Mouse (Mus musculus): Measurements from ENCODE around the gene Rfx7. TPM values are rescaled to one million over a fixed set of nuclear protein-coding genes. Genes with fewer than 3 reads are reported as not detected.
"Not testable (repeated sequence)": the region's sequence is repeated elsewhere in the genome, so short reads cannot be mapped to it uniquely, and the experiment has no call there.

Rfx7 gene
- polyA plus RNA-seq, 1 experiment from 2014 or later, result 24.9 TPM

DNA sequence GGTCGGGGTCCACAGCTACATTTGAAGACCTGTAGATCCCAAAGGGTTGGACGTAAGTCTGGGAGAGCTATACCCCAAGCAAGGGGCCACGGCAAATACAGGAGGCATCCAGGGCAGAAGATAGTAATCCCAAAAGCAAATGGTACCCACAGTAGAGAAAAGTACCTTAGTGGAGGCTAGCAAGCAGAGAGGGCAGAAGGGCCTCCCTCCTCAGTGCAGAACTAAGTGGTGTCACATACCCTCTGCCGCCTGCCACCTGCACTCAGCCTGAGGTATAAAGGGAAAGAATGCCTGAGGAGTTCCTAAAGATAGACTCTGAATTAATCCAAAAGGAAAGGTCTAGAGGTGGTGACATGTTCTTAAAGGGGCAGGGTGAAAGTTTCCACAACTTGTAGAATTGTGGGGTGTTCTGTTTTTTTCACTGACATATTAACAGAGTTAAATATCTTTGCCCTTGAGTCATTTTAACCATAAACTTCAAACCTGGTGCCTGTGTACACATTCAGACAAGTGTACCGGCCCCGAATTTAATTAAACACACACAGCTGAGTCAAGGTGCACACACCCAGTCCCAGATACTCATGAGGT, 109.1 kb downstream of the Rfx7 start:
- no peaks in the 10 kb centered on the region for H3K36me3 ChIP-seq (ENCODE audit: control insufficient read depth, insufficient read depth, low read length)
- 70% methylated on average over 6 of the region's 6 CpGs for WGBS
- H3K4me2 ChIP-seq, result no peak overlapping the region
- H3K27me3 ChIP-seq (ENCODE audit: control insufficient read depth, insufficient read depth, low read length), result no peaks in the 10 kb centered on the region
- H3K9ac ChIP-seq (ENCODE audit: low read length), result peak overlapping the region; percentile 72; the same call in 1 of the 2 replicates
- peak overlapping the region; percentile 97 for H3K27ac ChIP-seq (ENCODE audit: low read depth, low read length)
- ATAC-seq (ENCODE audit: low FRiP score) (no peak), DNase-seq (ENCODE audit: low spot score, missing footprints) (no peak)
- H3K9me3 ChIP-seq (ENCODE audit: control insufficient read depth, low read length), result no peaks in the 10 kb centered on the region
- H3K4me3 ChIP-seq (ENCODE audit: low read depth, low read length), result no peak overlapping the region
- H3K4me1 ChIP-seq (ENCODE audit: control insufficient read depth, insufficient read depth, low read length), result peaks cover 16% of the 10 kb centered on the region

DNA sequence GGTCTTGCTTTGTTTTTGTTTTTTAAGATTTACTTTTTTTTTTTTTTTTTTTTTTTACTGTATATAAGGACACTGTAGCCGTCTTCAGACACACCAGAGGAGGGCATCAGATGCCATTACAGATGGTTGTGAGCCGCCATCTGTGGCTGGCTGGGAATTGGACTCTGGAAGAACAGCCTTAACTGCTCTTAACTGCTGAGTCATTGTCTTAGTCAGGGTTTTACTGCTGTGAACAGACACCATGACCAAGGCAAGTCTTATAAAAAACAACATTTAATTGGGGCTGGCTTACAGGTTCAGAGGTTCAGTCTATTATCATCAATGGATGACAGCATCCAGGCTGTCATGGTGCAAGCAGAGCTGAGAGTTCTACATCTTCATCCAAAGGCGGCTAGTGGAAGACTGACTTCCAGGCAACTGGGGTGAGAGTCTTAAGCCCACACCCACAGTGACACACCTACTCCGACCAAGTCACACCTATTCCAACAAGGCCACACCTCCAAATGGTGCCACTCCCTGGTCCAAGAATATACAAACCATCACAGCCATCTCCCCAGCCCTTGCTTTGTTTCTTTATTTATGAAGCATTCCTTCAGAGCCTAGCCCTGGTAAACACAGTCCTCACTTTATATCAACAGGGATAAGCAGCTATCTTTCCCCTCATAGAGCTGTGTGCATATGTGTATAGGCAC, 110.9 kb downstream of the Rfx7 start:
- H3K9me3 ChIP-seq (ENCODE audit: control insufficient read depth, low read length); H3K4me3 ChIP-seq (ENCODE audit: low read depth, low read length); H3K27ac ChIP-seq (ENCODE audit: low read depth, low read length); H3K4me2 ChIP-seq; H3K27me3 ChIP-seq (ENCODE audit: control insufficient read depth, insufficient read depth, low read length); H3K9ac ChIP-seq (ENCODE audit: low read length); H3K36me3 ChIP-seq (ENCODE audit: control insufficient read depth, insufficient read depth, low read length); ATAC-seq (ENCODE audit: low FRiP score); DNase-seq (ENCODE audit: low spot score, missing footprints): not testable (repeated sequence)
- peaks cover 16% of the 10 kb centered on the region for H3K4me1 ChIP-seq (ENCODE audit: control insufficient read depth, insufficient read depth, low read length)
- WGBS, result 92% methylated on average over 4 of the region's 4 CpGs

DNA sequence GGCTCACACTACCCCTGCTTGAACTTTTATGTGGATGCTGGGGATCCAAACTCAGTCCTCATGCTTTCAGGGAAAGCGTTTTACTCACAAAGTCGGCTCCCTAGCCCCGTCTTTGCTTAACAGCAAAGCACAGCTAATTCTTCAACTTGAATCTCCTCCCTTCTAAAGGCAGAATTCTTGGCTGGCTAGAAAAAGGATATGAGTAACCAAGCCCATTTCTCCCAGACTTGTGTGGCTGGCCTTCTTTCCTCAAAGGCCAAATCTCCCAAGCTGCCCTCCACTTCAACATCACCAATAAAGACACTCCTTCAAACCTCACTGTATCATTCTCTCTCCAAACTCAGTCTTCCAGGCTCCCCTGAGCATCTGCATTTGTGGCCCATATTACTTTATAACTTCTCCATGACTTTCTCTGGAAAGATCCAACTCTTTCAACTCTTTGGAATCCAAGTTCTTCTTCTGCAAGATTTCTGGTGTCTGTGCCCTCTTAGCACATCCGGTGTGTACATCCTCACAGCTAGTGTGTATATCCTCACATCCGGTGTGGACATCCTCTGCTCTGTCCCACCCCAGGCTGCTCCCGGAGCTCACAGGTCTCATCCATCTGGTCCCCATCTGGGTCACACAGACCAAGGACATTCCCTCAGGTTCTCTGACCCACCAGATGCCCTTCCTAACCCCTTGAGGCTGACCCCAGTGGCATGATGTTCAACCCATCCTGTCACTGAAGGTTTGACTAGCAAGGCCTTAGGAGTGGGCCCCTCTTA, 111.8 kb downstream of the Rfx7 start:
- Histone ChIP-seq H3K4me1 (ENCODE audit: control insufficient read depth, insufficient read depth, low read length) (peaks cover 16% of the 10 kb centered on the region), H3K9ac (ENCODE audit: low read length) (no peak overlapping the region), H3K9me3 (ENCODE audit: control insufficient read depth, low read length) (no peaks in the 10 kb centered on the region), H3K27ac (ENCODE audit: low read depth, low read length) (no peak overlapping the region), H3K4me3 (ENCODE audit: low read depth, low read length) (no peak overlapping the region), H3K4me2 (no peak overlapping the region), H3K36me3 (ENCODE audit: control insufficient read depth, insufficient read depth, low read length) (no peaks in the 10 kb centered on the region), H3K27me3 (ENCODE audit: control insufficient read depth, insufficient read depth, low read length) (no peaks in the 10 kb centered on the region)
- ATAC-seq (ENCODE audit: low FRiP score), result no peak
- no peak for DNase-seq (ENCODE audit: low spot score, missing footprints)
- WGBS, result 85% methylated on average over 6 of the region's 6 CpGs

DNA sequence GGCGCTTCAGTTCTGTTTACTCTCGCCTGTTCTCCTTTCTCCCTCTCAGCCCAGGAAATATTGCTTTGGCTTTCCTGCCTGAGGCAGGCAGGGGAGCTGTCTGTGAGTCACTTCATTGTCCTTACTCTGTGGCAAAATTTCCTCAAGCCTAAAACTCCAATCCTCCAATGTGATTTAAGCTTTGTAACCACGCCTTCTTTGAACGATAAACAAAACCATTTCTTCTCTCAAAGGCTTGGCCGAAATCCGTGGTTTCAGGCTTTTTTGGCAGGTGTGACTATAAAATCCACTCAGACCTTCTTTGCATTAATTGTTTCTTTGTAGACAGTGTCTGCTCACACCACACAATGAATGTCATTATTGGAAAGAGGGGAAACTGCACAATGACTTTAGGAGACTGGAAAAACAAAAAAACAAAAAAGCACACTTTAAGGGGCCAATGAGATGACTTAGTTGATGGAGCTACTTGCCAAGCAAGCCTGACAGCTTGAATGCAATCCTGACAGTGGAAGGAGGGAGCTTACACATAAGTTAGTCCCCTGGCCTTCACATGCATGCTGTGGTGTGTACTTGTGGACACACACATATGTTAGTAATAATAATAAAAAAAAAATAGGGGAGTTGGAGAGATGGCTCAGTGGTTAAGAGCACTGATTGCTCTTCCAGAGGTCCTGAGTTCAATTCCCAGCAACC, 112.5 kb downstream of the Rfx7 start:
- no peak overlapping the region for H3K4me3 ChIP-seq (ENCODE audit: low read depth, low read length)
- DNase-seq (ENCODE audit: low spot score, missing footprints) (no peak), ATAC-seq (ENCODE audit: low FRiP score) (no peak)
- peaks cover 11% of the 10 kb centered on the region for H3K4me1 ChIP-seq (ENCODE audit: control insufficient read depth, insufficient read depth, low read length)
- H3K9ac ChIP-seq (ENCODE audit: low read length), result no peak overlapping the region
- H3K27ac ChIP-seq (ENCODE audit: low read depth, low read length), result no peak overlapping the region
- H3K4me2 ChIP-seq, result no peak overlapping the region
- no peaks in the 10 kb centered on the region for H3K9me3 ChIP-seq (ENCODE audit: control insufficient read depth, low read length)
- H3K27me3 ChIP-seq (ENCODE audit: control insufficient read depth, insufficient read depth, low read length), result no peaks in the 10 kb centered on the region
- WGBS, result 52% methylated on average over 6 of the region's 6 CpGs
- no peaks in the 10 kb centered on the region for H3K36me3 ChIP-seq (ENCODE audit: control insufficient read depth, insufficient read depth, low read length)

DNA sequence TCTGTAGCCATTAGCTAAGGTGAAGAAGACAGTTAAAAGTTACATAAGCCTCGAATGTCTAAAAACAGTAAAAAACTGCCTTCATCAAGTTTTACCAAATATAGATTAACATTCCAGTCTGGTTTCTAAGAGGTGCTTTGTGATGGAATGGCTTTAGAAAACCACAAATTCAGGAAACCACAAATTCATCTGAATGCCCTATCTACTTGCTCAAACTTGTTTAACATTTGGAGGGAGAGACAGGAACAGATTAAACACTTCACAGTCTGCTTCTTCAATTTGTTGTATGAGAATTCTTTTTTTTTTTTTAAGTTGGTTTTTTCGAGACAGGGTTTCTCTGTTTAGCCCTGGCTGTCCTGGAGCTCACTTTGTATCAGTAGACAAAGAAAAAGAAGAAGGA, 117.7 kb downstream of the Rfx7 start:
- ATAC-seq (ENCODE audit: low FRiP score) (no peak), DNase-seq (ENCODE audit: low spot score, missing footprints) (no peak)
- WGBS, result 81% methylated on average over 2 of the region's 2 CpGs
- Histone ChIP-seq H3K4me2 (no peak overlapping the region), H3K27ac (ENCODE audit: low read depth, low read length) (no peak overlapping the region), H3K9me3 (ENCODE audit: control insufficient read depth, low read length) (no peaks in the 10 kb centered on the region), H3K36me3 (ENCODE audit: control insufficient read depth, insufficient read depth, low read length) (no peaks in the 10 kb centered on the region), H3K27me3 (ENCODE audit: control insufficient read depth, insufficient read depth, low read length) (no peaks in the 10 kb centered on the region), H3K4me1 (ENCODE audit: control insufficient read depth, insufficient read depth, low read length) (peaks cover 9% of the 10 kb centered on the region), H3K9ac (ENCODE audit: low read length) (no peak overlapping the region), H3K4me3 (ENCODE audit: low read depth, low read length) (no peak overlapping the region)

DNA sequence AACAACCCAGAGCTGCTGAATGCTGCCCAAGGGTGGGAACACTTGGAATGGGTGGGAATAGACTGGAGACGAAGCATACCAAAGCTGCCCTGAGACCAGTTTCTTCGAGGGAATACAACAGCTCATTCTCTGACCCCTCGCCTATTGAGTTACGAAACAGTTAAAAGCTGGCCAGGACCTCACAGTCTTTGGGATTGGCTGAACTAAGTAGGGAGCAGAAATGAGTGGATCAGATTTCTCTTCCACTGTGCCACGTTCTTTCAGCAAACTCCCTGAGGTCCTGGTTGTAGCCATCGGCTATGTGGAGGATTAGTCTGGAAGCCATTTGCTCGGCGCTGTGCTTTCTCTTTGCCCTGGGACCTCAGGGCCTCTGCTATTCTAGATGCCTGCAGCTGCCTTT, 120.9 kb downstream of the Rfx7 start:
- H3K4me2 ChIP-seq, result no peak overlapping the region

DNA sequence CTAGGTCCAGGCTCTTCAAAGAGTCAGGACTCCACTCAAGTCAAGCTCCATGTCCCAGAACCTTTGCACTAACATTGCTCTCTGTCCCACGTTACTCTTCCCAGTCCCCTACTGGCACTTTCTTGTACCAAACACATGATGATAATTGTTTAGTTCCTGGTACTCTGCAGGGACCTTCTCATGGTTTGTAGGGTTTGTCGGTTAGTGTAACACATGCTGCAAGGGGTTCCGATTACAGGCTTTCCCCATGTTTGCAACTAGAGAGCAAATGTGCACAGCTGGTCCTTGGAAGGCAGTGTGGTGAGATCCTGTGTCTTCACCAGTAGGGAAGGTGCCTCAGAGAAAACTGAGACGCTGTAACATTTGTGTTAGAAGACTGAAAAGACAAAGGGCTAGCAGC, 121.5 kb downstream of the Rfx7 start:
- 68% methylated on average over 4 of the region's 4 CpGs for WGBS
- no peak for ATAC-seq (ENCODE audit: low FRiP score)
- no peaks in the 10 kb centered on the region for H3K36me3 ChIP-seq (ENCODE audit: control insufficient read depth, insufficient read depth, low read length)

More for the DNA sequence above, 120.9 kb downstream of the Rfx7 start:
- Histone ChIP-seq H3K4me1 (ENCODE audit: control insufficient read depth, insufficient read depth, low read length) (peaks cover 16% of the 10 kb centered on the region), H3K9me3 (ENCODE audit: control insufficient read depth, low read length) (no peaks in the 10 kb centered on the region), H3K36me3 (ENCODE audit: control insufficient read depth, insufficient read depth, low read length) (no peaks in the 10 kb centered on the region), H3K4me3 (ENCODE audit: low read depth, low read length) (no peak overlapping the region), H3K27ac (ENCODE audit: low read depth, low read length) (no peak overlapping the region), H3K9ac (ENCODE audit: low read length) (no peak overlapping the region), H3K27me3 (ENCODE audit: control insufficient read depth, insufficient read depth, low read length) (no peaks in the 10 kb centered on the region)
- ATAC-seq (ENCODE audit: low FRiP score) (peak; percentile 62), DNase-seq (ENCODE audit: low spot score, missing footprints) (no peak)
- 20% methylated on average over 8 of the region's 8 CpGs for WGBS

DNA sequence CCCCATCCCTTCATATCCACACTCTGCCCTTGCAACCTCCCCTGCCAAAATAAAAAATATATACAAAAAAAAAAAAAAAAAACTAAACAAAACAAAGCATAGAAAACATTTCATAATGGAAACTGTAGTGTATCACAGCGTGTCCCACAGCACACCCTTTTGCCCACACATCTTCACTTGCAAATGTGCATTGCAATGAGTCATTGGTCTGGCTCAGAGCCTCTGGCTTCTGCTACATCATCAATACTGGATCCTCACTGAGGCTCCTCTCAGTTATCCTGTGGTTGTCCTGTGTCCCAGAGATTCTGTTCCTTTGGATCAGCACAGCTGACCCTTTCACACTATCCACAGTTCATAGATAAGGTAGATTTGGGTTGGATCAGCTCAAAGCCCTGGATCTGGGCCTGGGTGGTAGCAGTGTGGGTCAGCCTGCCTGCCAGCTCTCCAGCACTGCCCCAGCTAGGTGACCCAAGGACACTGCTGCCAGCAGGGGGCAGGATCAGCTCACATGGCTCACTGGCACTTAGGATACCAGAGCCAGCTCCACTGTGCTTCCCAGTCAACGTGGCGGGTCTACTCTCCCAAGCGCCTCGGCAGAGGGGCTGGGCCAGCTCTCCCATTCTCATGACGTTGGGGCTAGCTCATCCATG, 122.7 kb downstream of the Rfx7 start:
- DNase-seq (ENCODE audit: low spot score, missing footprints) (no peak), ATAC-seq (ENCODE audit: low FRiP score) (peak; percentile 68)
- Histone ChIP-seq H3K4me2 (no peak overlapping the region), H3K9ac (ENCODE audit: low read length) (no peak overlapping the region), H3K27ac (ENCODE audit: low read depth, low read length) (no peak overlapping the region), H3K9me3 (ENCODE audit: control insufficient read depth, low read length) (no peaks in the 10 kb centered on the region), H3K4me3 (ENCODE audit: low read depth, low read length) (no peak overlapping the region), H3K27me3 (ENCODE audit: control insufficient read depth, insufficient read depth, low read length) (no peaks in the 10 kb centered on the region), H3K36me3 (ENCODE audit: control insufficient read depth, insufficient read depth, low read length) (no peaks in the 10 kb centered on the region), H3K4me1 (ENCODE audit: control insufficient read depth, insufficient read depth, low read length) (peaks cover 16% of the 10 kb centered on the region)
- 63% methylated on average over 6 of the region's 6 CpGs for WGBS

More for the DNA sequence above, 121.5 kb downstream of the Rfx7 start:
- H3K4me2 ChIP-seq, result no peak overlapping the region
- no peak overlapping the region for H3K9ac ChIP-seq (ENCODE audit: low read length)
- no peaks in the 10 kb centered on the region for H3K9me3 ChIP-seq (ENCODE audit: control insufficient read depth, low read length)
- no peaks in the 10 kb centered on the region for H3K27me3 ChIP-seq (ENCODE audit: control insufficient read depth, insufficient read depth, low read length)
- H3K4me3 ChIP-seq (ENCODE audit: low read depth, low read length), result no peak overlapping the region
- no peak for DNase-seq (ENCODE audit: low spot score, missing footprints)
- no peak overlapping the region for H3K27ac ChIP-seq (ENCODE audit: low read depth, low read length)
- peaks cover 16% of the 10 kb centered on the region for H3K4me1 ChIP-seq (ENCODE audit: control insufficient read depth, insufficient read depth, low read length)
